Mouse (Mus musculus) heart, embryonic 13.5 days (tissue): ENCODE measurements around the gene Clrn3. TPM values are rescaled to one million over a fixed set of nuclear protein-coding genes. Genes with fewer than 3 reads are reported as not detected.
"Not testable (repeated sequence)": the region's sequence is repeated elsewhere in the genome, so short reads cannot be mapped to it uniquely, and the experiment has no call there.

Experiments used
- ATAC-seq: fragments of 200-750 bp; cut with Nextera tagmentation; 2 replicates; pipeline ENCODE4 v1.8.0; 2017; ENCODE audit warnings: moderate TSS enrichment; ENCODE audit not compliant: insufficient number of reproducible peaks, low FRiP score, low TSS enrichment; ENCODE audit errors: extremely low read depth
- H3K27ac ChIP-seq: fragments of 300-500 bp; sonication (generic); replicated peaks from 2 replicates; pipeline ENCODE4 v1.5.1; 2015; ENCODE audit warnings: moderate library complexity, mild to moderate bottlenecking, inconsistent platforms
- H3K27me3 ChIP-seq: fragments of 300-500 bp; sonication (generic); replicated peaks from 2 replicates; pipeline ENCODE4 v1.6.1; 2015; ENCODE audit warnings: mild to moderate bottlenecking, inconsistent platforms
- H3K36me3 ChIP-seq: fragments of 300-500 bp; sonication (generic); 2 replicates; pipeline ENCODE4 v1.6.1; 2015; ENCODE audit warnings: mild to moderate bottlenecking, inconsistent platforms
- H3K4me1 ChIP-seq: fragments of 300-500 bp; sonication (generic); 2 replicates; pipeline ENCODE4 v1.6.1; 2015; ENCODE audit warnings: inconsistent platforms
- H3K4me2 ChIP-seq: fragments of 300-500 bp; sonication (generic); 2 replicates; pipeline ENCODE4 v1.6.1; 2015; ENCODE audit warnings: inconsistent platforms, mild to moderate bottlenecking, moderate library complexity
- H3K4me3 ChIP-seq: fragments of 300-500 bp; sonication (generic); 2 replicates; pipeline ENCODE4 v1.5.1; 2015; ENCODE audit warnings: moderate library complexity, mild to moderate bottlenecking, inconsistent platforms
- H3K9ac ChIP-seq: fragments of 300-500 bp; sonication (generic); 2 replicates; pipeline ENCODE4 v1.6.1; 2015; ENCODE audit warnings: inconsistent platforms, mild to moderate bottlenecking, moderate library complexity
- H3K9me3 ChIP-seq: fragments of 300-500 bp; sonication (generic); 2 replicates; pipeline ENCODE4 v1.6.1; 2016; ENCODE audit warnings: inconsistent platforms
- WGBS: fragments of 180-500 bp; shearing (Covaris S2); methylation state at CpG from one replicate; pipeline ENCODE4 v1.1.7; 2015; ENCODE audit warnings: mixed read lengths; 5-methylcytosine and 5-hydroxymethylcytosine counted together
- polyA plus RNA-seq: library from polyadenylated mRNA; unstranded; fragments of >200 nt; fragmentation: Nextera tagmentation; extraction: Ambion mirVana; gene quantifications from 2 replicates; pipeline ENCODE4 v1.2.1, GENCODE M21; 2015

Clrn3 gene
- polyA plus RNA-seq, 1 experiment from 2014 or later, result not detected

DNA sequence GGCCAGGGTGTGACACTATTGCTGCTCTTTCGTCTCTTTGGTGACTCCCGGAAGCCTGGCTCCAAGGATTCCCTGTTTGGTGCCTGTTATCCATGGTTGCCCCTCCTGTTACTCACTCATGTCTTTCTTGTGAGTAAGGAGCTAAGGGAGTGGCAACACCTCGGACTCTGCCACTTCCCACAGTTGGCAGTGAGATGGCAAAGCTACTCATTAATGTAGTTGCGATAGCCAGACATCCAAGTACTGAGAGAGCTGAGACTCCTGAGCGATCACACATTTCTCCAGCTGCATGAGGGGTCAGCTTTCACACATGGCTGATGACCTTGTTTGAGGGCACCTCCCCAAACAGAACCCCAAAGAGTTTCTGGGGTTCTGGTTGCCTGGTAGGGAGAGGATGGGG lies 18.0 kb downstream of the Clrn3 start:
- Histone ChIP-seq H3K9me3 (no peaks in the 10 kb centered on the region), H3K9ac (no peak overlapping the region), H3K4me2 (no peak overlapping the region), H3K27me3 (no peaks in the 10 kb centered on the region), H3K4me3 (no peak overlapping the region), H3K27ac (no peak overlapping the region), H3K4me1 (no peaks in the 10 kb centered on the region), H3K36me3 (no peaks in the 10 kb centered on the region)
- no peak for ATAC-seq
- WGBS, result 81% methylated on average over 5 of the region's 5 CpGs

DNA sequence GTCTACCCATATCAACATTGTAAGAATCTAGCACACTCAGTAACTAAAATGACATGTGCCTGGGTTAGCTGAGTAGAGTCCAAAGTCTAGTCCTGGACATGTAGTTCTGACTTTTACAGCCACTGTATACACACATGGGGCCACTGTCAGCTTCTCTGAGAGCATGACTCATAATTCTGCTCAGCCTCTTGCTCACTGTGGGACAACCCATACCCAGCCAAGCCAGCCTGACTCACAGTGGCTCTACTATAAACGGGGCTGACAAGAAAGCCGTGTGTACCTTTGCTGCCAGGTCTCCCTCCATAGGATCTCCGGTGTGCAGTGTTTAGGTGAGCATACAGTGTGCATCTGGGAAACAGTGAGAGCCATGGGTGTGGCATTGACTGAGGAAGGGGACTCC lies 19.2 kb downstream of the Clrn3 start:
- H3K4me1 ChIP-seq, result no peaks in the 10 kb centered on the region
- no peak overlapping the region for H3K9ac ChIP-seq
- WGBS, result 77% methylated on average over 3 of the region's 3 CpGs
- H3K27ac ChIP-seq, result no peak overlapping the region
- no peaks in the 10 kb centered on the region for H3K27me3 ChIP-seq
- no peak overlapping the region for H3K4me2 ChIP-seq
- H3K36me3 ChIP-seq, result no peaks in the 10 kb centered on the region
- ATAC-seq, result no peak
- H3K9me3 ChIP-seq, result no peaks in the 10 kb centered on the region
- no peak overlapping the region for H3K4me3 ChIP-seq

DNA sequence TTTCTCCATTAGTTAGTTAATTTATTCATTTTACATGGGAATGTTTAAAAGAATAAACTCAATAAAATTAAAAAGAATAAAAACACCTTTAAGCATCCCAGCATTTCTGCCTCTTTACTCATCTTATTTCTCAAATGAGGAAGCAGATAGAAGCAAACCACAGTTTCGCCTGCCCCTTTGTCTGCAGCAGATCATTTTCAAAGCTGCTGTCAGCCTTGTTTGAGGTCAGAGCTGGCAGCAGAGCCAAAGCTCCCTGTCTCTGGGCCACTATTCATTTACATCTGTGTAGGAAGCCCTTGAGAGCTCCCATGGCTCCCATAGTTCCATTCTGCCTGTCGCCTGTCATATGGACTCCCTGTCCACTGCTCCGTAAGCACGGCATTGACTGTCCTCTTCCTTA lies 19.9 kb downstream of the Clrn3 start:
- Histone ChIP-seq H3K36me3 (no peaks in the 10 kb centered on the region), H3K4me3 (no peak overlapping the region), H3K9ac (no peak overlapping the region), H3K27ac (no peak overlapping the region), H3K27me3 (no peaks in the 10 kb centered on the region), H3K4me1 (no peaks in the 10 kb centered on the region), H3K9me3 (no peaks in the 10 kb centered on the region), H3K4me2 (no peak overlapping the region)
- WGBS, result 80% methylated on average over 4 of the region's 4 CpGs
- ATAC-seq, result no peak

DNA sequence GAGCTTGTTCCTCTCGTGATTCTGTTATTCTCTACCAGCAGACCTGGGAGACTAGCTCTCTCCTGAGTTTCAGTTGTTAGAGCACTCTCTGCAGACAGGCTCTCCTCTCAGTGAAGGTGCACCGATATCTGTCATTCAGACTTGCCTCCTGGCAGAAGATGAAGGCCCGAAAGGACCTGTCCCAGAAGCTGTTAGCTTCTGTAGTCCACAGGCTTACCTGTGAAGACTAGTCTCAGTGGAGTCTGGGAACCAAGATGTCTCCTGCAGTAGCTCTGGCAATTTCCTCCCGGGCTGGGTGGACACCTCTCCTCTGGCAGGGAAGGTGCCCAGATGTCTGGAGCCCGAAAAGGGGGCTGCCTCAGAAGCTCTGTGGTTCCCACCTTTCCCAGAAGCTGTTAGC lies 21.9 kb downstream of the Clrn3 start:
- not testable (repeated sequence) for H3K9me3 ChIP-seq, H3K36me3 ChIP-seq, H3K4me2 ChIP-seq, H3K9ac ChIP-seq, H3K4me3 ChIP-seq, H3K27me3 ChIP-seq, H3K4me1 ChIP-seq, H3K27ac ChIP-seq, ATAC-seq
- WGBS, result 79% methylated on average over 5 of the region's 5 CpGs

DNA sequence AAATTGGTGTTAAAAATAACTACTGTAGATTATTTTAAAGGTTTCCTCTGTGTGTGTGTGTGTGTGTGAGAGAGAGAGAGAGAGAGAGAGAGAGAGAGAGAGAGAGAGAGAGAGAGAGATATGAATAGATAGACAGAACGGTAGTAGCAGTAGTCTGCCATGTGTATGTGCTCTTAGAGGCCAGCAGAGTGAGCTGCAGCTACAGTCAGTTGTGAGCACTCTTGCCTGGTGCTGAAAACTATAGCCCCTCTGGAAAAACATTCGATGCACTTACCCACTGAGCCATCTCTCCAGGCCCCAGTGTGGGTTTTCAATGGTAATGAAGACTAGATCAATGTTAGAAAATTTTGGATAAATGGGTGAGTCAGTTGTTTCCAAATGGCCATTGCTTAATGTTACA lies 29.1 kb downstream of the Clrn3 start:
- WGBS, result 31% methylated on average over 2 of the region's 2 CpGs
- Histone ChIP-seq H3K27ac (no peak overlapping the region), H3K9me3 (no peaks in the 10 kb centered on the region), H3K36me3 (no peaks in the 10 kb centered on the region), H3K4me2 (no peak overlapping the region), H3K4me1 (no peaks in the 10 kb centered on the region), H3K9ac (no peak overlapping the region), H3K4me3 (no peak overlapping the region), H3K27me3 (no peaks in the 10 kb centered on the region)
- no peak for ATAC-seq

DNA sequence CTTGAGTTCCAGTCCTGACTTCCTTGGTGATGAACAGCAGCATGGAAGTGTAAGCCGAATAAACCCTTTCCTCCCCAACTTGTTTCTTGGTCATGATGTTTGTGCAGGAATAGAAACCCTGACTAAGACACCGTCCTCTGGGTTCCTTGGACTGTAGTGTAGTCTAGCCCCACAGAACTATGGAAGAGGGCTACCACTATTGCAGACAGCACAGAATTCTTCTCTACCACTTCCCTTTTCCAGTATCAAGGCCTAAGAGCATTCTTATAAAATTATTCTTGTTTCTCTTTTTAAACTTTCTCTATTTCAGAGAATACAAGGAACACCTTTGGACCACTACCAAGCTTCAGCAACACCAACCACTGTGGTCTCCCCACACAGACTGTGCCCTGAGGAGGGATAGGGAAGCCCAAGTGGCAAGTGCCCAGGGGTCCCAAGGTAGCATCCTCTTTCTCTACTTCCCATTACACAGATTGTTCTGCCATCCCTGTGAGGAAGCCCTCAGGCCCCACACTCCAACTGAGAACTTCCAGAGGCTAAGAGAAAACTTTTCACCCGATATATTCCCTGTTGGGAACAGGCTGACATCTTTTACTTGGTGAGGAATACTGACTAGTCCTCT lies 29.8 kb downstream of the Clrn3 start:
- 65% methylated on average over 3 of the region's 3 CpGs for WGBS
- Histone ChIP-seq H3K4me1 (no peaks in the 10 kb centered on the region), H3K27ac (no peak overlapping the region)

DNA sequence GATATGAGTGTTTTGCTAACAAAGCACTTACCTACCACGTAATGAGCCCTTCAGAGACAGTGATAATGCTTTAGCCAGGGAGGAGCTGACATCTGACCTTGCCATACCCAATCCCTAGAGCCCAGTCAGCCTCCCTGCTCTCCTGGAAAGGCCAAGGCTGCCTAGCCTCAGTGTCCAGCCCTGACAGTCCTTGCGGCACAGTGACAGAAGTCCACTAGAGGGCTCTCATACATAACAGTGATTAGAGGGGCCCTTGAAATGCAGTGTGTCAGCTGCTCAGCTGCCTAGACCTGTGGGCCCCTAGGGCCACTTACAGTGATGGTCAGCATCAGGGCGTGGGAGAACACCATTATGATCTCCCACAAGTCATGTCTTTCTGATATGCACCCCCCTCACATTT lies 33.2 kb downstream of the Clrn3 start:
- Histone ChIP-seq H3K9me3 (0 out of 2 replicates have a peak, but pooled peaks cover 3% of the 10 kb centered on the region), H3K9ac (no peak overlapping the region), H3K27me3 (no peaks in the 10 kb centered on the region), H3K4me2 (no peak overlapping the region), H3K27ac (no peak overlapping the region), H3K4me3 (no peak overlapping the region), H3K4me1 (no peaks in the 10 kb centered on the region), H3K36me3 (no peaks in the 10 kb centered on the region)
- ATAC-seq, result no peak
- WGBS, result 22% methylated on average over 3 of the region's 3 CpGs

More for the DNA sequence above, 29.8 kb downstream of the Clrn3 start:
- Histone ChIP-seq H3K9me3 (no peaks in the 10 kb centered on the region), H3K4me3 (no peak overlapping the region), H3K27me3 (no peaks in the 10 kb centered on the region), H3K36me3 (no peaks in the 10 kb centered on the region), H3K4me2 (no peak overlapping the region), H3K9ac (no peak overlapping the region)
- ATAC-seq, result no peak

DNA sequence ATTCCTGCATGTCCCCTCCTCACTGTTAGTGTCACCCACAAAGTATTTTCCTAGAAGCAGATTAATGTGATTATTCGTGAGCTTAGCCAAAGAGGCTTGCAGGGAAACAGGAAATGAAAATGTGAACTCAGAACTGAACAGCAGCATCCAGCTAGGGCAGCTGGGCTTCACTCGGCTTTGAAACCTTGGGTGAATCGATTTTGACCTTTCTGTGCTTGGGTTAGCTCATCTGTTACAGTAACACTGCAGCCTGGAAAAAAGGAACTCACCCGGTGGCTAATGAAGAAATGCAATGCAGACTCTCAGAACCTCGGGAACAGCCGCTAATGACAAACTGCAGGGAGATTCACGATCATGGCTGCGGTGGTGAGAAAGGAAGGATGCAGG lies 38.0 kb downstream of the Clrn3 start:
- no peak for ATAC-seq
- WGBS, result 54% methylated on average over 8 of the region's 8 CpGs
- Histone ChIP-seq H3K4me3 (no peak overlapping the region), H3K4me2 (no peak overlapping the region), H3K27ac (no peak overlapping the region), H3K36me3 (no peaks in the 10 kb centered on the region), H3K4me1 (peaks cover 3% of the 10 kb centered on the region), H3K9me3 (0 out of 2 replicates have a peak, but pooled peaks cover 3% of the 10 kb centered on the region), H3K27me3 (peaks cover 15% of the 10 kb centered on the region), H3K9ac (no peak overlapping the region)

DNA sequence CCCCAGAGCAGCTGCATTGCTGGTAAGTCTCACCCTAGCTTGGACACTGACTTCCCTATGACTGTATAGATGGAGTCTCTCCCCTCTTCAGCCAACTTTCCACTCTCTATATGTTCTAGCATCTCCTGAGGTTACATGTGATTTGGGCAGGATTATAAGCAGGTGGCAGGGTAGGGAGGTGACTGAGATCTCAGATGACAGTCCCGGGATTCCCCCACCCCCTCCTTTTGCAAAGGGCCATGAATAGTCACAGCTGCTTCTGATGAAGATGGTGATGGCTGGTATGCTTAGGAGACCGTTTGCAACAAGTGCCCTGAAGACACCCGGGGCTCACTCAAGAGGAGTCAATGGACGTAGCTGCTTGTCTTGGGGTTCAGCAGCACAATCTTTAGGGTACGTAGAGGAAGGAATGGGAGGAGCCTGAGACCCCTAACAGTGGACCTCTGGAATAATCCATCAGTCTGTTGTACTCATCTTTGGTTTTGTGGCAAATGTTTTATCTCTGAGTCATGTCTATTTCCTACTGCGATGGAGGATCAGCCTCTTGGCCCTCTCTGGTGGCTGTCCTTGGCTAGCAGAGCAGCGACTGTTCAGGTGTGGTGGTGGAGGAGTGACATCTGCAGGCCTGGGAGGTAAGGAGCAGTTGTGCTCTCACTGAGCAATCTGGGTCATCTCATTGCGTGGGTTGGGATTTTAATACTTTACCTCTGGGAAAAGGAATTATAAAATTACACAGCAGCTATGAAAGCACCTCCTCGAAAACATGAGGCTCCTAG lies 38.5 kb downstream of the Clrn3 start:
- Histone ChIP-seq H3K27me3 (peaks cover 19% of the 10 kb centered on the region), H3K36me3 (no peaks in the 10 kb centered on the region), H3K27ac (no peak overlapping the region), H3K9me3 (0 out of 2 replicates have a peak, but pooled peaks cover 3% of the 10 kb centered on the region), H3K4me1 (peaks cover 3% of the 10 kb centered on the region), H3K4me2 (no peak overlapping the region), H3K9ac (no peak overlapping the region), H3K4me3 (no peak overlapping the region)
- WGBS, result 65% methylated on average over 9 of the region's 9 CpGs
- no peak for ATAC-seq

DNA sequence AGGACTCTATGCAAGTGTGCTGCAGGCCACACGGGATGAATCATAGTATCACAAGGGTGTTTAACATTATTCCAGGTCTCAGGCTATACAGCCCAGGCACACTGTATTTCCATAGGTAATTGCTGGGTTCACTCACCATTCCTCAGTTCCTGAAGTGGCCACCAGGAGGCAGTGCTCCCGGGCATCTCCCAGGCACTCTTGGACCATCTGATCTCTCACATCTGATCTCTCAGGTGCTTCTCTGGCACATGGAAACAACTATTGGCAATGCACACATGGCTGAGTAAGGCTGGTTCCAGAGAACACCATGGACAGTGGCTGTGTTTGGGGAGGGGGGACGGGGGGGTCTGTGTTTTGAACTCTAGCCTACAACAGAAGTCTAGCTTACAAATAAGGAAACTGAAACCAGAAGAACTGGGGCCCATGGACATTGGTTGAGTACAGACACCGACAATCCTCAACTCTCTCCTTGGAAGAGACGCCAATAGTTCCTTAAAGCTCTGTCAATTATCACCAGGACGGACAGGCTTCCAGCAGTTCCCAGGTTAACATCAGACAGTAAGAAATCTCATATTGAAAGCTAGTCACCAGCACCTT lies 40.1 kb downstream of the Clrn3 start:
- Histone ChIP-seq H3K9me3 (0 out of 2 replicates have a peak, but pooled peaks cover 3% of the 10 kb centered on the region), H3K27ac (no peak overlapping the region), H3K4me1 (peaks cover 3% of the 10 kb centered on the region), H3K4me2 (no peak overlapping the region), H3K36me3 (no peaks in the 10 kb centered on the region), H3K9ac (no peak overlapping the region), H3K4me3 (no peak overlapping the region), H3K27me3 (peaks cover 33% of the 10 kb centered on the region)
- ATAC-seq, result no peak
- WGBS, result 52% methylated on average over 6 of the region's 6 CpGs

DNA sequence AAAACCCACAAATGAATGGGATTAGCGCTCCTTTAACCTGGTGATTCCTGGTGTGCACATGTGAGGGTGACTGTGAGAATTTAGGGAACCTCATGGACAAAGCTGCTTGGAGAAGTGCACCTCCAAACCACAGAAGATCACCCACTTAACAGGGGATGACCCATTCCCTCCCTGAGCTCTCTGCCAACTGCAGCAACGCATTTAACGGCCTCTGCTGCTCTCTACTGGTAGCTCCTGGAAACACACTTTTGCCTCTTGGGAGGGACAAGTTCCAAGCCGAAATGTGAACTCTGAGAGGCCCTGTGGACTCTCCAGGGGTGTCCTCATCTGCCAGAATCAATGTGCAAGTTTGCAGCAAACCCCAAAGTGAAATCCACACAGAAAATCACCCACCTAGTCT lies 41.0 kb downstream of the Clrn3 start:
- H3K9me3 ChIP-seq, result 0 out of 2 replicates have a peak, but pooled peaks cover 3% of the 10 kb centered on the region
- 22% methylated on average over 4 of the region's 4 CpGs for WGBS
- no peak overlapping the region for H3K9ac ChIP-seq
- H3K4me3 ChIP-seq, result no peak overlapping the region
- ATAC-seq, result no peak
- H3K27ac ChIP-seq, result no peak overlapping the region
- H3K4me2 ChIP-seq, result no peak overlapping the region
- H3K4me1 ChIP-seq, result peaks cover 3% of the 10 kb centered on the region
- H3K36me3 ChIP-seq, result no peaks in the 10 kb centered on the region
- peaks cover 39% of the 10 kb centered on the region for H3K27me3 ChIP-seq
